Mouse (Mus musculus) fat pad, adult 2 months (tissue): ENCODE data around the gene Gadd45gip1.
A peak's percentile ranks its signal among the peaks of the same experiment; 100 is the strongest.

ENCODE experiments used
- DNase-seq: peaks from one replicate; pipeline ENCODE4 v3.0.0-alpha.2; 2011; ENCODE audit warnings: low read depth, low spot score; ENCODE audit errors: extremely low read depth

Gene Gadd45gip1

DNA sequence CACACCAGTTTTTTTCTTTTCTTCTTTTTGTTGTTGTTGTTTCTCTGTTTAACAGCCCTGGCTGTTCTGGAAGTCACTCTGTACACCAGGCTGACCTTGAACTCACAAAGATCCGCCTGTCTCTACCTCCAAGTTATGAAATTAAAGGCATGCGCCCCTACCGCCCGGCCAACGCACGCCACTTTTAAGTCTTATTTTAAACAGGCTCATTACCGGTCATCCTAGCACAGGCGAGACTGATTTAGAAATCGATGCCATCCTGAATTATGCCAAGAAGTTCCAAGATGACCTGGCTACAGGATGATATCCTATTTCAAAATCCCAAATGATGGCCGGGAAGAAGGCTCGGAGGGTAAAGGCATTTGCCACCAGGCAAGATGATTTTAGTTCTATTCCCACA lies at the start of gene Gadd45gip1:
Gene Gadd45gip1 (plus strand): TSS at position 33 of the 400 bp plus-strand sequence.
- peak; percentile 52 for DNase-seq

DNA sequence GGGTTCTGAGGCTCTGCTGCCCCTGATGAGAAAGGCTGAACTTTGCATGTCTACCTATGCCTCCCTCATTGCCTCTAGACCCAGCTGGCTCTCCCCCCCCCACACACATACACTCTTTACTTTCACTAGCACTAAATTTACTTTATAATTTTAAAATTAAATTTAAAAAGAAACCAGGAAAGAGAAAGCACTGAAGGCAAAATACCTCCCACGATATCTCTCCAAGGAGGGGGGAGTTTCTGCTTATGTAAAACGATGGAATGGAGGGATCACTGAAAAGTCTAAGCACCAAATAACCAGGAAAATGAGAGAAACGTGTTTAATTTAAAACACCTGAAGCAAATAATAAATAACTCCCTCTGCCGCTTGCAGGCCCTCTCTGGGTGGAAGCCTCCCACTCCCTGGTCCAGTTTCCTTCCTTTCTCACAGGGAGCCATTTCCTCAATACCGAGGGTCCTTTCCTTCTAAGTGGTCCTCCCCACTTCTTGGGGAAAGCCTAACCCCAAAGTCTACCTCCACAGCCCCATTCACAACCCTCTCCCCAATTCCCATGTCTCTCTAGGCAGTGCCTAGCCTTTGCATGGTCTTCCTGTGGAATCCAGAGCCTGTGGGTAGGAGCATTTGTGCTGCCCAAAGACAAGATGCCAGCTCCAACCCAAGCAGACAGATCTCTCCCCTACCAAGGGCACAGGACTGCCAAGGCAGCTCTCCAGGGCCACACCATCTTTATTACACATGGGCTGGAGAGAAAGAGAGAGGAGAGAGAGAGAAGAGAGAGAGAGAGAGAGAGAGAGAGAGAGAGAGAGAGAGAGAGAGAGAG lies 49.4 kb upstream of the Gadd45gip1 start:
- DNase-seq = no peak

DNA sequence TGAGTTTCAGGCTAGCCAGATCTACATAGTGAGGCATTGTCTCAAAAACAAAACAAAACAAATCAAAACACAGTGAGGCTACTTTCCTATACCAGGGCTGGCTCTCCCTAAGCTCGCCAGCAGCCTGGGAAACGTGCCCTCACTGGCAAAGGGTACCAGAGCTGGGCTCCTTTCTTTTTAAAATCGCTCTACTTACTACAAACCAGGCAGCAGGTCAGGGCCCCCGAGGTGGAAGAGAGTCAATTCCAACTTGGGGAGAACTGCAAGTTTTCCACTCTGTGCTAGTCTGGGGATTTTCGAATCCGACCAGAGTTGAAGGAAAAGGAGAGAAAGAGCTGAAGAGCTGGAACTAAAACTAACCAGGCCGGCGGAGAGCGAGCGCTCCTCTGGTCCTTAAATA lies 48.6 kb upstream of the Gadd45gip1 start:
- no peak for DNase-seq

DNA sequence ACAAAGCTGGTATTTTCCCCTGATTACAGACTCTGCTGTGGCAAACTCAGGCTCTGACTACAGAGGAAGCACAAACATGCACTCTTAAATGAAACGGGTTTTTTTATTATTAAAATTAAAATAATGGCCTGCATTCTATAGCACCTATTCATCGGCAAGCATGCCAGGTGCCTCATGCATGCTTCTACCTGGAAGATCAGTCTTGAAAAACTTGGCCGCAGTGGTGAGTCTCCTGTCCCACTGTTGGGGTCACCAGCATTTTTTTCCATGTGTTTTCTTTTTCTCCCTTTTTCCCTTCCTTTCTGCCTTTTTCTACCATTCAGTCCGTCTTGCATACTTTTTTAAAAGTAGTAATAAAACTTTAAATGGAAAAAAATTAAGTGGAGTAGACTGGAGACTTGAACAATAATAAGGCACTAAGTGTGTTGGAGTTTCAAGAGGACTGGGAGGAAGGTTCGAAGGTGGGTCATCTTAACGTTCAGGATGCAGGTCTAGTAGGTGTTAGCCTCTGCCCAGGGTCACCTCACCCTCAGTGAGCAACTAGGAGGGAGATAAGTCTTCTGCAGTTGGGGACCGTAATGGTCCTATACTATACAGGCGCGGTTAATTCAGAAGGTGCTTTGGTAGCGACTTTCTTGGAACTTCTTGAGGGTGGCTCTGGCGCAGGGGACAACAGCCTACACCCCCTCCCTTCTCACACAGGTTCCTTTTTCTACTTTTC lies 48.0 kb upstream of the Gadd45gip1 start:
- DNase-seq = no peak

DNA sequence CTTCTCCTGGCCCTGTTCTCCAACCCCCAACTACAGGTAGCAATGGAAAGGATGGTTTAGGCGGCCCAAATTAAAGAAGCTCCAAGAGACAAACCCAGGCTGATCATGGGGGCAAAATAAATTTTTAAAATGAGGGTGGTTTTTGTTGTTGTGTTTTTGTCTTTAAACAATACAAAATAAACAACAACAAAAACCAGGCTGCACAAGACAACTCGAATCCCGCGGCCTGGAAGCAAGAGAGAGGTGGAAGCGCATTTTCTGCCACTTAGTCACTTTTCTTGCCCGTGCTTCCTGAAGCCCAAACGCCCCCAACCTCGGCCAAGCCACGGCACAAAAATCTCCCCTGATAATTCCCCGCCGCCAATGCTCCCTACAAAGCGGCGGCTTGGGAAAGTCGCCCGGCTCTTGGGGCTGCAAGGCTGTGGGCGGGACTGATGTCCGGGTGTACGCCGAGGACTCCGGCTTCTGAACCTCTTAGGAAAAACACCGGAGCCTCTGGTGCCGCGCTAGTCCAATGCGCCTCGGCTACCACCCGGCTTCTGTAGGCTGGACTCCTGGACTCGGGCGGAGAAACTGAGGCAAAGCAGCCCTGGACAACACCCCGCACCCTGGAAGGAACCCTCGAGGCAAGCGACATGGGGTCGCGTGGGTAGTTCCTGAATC lies 47.3 kb upstream of the Gadd45gip1 start:
- DNase-seq = no peak

DNA sequence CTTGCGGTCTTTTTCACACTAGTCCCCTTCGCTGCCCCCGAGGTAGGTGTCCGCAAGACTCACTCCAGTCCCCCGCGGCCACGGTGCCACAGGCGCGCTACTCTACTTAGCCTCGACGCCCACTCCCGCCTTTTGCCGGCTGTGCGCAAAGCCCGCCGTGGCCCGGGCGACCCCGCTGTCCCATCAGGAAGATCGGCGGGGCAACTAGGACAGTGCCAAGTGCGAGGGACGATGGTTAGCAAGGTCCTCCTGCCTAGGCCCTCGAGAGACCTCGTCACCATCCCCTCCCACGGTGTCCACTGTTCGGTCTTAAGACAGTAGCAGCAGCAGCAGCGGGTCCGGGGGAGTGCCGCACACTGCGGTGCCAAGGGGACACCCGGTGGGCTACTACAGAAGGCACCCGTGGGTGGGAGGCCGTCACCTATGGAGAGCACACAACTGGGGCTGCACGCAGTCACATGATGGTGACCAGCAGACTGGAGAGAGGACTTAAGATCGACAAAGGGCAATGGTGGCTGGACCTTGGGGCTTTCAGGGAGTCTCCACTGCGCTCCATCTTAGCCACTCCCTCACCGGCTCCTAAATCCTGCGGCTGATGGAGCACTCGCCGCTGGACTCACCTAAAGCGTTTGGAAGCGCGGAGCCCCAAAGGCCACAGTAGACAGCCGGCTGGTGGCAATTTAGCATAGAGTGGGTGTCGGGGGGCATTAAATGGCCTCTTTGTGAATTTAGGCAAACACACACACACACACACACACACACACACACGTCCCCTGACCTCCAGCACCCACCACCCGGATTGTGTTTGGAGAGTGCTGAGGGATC lies 46.4 kb upstream of the Gadd45gip1 start:
- DNase-seq = no peak

DNA sequence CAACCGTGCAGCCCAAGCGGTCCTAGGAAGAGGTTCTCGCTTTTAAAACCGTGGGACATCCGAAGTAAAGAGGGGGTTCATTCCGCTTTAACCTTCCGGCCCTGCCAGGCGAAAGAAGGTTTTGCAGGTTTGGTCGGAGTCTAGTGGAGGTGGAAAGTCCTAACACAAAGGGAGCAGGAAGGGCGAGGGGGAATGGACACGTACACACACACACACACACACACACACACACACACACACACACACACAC lies 45.9 kb upstream of the Gadd45gip1 start:
- no peak for DNase-seq

DNA sequence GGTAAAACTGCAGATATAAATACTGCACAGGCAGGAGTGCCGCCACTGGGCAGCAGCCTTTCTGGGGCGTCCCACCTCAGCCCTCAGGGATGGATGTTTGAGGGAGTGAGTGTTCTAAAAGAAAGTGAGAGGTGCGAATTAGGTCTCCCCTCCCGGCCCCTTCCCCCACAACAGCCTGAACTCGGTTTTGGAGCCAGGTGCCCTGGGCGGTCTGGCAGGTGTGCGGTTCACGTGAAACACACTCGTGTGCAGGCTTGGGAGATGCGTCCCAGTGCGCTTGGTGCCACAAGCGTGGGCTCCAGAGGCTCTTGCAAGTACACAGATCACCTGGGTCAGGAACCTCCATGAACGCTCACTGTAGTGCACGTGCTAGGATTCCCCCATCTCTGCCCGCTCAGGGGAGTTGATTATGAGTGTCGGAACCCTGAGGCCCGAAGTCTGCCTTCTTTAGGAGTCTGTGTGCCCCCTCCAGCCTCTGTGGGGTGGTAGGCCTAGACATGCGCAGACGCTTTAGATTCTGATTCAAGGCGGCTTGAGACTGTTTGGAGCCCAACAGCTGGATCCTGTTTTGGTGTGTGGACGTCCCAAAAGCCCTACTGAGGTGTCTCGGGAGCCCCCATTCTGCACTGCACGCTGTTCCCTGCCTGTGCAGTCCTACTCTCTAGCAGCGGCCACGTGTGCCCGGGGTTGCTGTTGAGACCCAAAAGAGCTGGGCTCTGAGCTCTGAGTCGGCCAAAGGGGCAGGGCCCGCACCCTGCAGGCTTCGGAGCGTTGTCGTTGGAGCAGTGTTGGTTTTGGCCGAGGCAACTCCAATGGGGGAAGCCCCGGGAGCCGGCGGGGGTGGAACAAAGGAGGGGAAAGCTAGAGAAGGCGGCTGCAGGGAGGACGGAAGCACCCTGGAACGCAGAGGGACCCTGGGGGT lies 45.3 kb upstream of the Gadd45gip1 start:
- peak; percentile 72 for DNase-seq

DNA sequence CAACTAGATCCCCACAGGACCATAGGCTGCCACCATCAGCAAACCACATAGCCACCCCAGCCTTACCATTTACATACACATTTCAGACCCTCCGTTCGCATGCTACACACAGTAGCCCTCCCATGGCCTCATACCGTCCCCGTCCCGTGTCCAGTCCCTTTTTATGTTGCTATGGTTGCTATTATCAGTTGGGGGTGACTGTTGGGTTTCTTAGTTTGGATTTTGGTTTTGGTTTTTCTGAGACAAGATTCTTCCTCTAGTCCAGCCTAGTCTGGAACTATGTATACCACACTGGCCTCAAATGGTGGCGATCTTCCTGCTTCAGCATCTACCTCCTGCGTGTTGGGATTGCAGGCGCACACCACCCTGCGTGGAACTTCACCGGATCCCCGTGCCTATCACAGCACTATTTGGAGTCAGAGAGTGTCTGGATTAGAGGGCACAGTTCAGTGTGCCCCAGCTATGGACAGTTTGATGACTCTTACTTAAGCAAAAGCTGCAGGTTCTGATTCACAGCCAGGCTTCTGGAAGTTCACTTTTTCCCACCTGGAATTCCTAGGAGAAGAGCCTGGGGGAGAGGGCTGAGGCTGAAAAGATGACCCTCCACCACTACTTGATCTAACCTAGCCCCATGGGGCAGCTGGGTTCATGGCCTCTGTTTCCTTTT lies 44.4 kb upstream of the Gadd45gip1 start:
- no peak for DNase-seq

DNA sequence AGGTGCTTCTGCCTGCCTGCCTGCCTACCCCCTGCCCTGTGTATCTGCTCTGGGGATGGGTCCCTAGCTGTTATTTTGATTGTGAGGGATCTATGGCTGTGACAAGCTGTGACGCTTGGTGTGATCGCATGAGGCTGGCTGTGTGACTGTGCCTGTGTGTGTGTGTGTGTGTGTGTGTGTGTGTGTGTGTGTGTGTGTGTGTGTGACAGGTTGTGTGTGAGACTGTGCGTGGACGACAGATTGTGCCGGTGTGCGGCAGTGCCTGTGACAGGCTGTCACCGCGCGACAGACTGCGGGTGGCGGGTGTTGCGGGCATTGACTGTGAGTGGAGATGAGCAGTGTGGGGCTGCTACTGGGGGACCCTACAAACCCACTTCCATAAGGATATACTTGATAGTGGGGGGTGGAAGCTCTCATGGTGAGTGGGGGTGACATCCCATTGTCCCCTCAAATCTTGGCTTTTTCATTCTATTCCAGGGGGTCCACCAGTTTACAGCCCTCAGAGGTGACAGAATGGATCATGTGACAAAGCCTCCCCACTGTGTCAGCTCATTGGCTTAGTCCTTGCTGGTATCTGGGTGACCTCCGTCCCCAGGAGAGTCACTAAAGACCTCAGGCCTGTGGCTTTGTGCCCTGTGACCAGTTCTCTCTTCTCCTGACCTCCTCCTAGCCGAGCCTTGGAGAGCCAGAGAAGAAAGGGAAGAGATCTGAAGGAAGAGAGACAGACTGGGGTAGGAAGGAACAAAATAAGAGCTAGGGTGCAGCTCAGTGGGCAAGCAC lies 43.6 kb upstream of the Gadd45gip1 start:
- no peak for DNase-seq

DNA sequence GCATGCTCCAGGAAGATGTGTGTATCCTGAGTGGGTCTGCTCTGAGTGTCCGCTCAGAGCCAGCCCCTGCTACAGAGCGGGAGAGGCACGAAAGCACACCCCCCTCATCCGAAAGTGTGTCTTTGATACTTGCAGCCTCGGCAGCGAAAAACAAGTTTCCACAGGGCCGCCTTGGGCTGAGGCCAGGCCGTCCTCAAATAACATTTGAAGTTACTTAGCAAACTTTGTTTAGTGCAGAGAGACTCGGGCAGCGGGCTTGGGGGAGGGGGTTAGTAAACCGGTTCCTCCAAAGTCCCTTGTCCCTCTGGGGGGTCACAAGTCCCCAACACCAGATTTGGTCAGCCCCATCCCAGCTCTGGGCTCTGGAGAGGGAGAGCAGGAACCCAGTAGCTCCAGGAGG lies 42.4 kb upstream of the Gadd45gip1 start:
- DNase-seq = no peak

DNA sequence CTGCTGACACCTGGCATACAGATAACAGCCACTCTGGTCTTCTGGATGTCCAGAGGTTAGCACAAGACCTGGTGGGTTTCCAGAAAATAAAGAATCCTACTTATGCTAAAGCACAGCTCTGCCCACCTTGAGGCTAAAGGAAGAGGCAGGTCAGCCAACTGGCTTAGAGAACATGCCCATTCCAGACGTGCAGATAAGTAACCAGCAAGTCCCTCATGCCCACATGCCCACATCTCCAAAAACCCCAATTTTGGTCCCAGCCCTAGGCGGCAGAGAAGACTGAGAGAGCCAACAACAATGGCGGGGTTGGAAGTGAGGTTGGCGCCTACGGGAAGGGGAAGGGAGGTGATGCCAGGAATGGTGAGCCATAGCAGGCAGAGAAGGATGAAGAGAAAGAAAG lies 42.0 kb upstream of the Gadd45gip1 start:
- peak; percentile 70 for DNase-seq

DNA sequence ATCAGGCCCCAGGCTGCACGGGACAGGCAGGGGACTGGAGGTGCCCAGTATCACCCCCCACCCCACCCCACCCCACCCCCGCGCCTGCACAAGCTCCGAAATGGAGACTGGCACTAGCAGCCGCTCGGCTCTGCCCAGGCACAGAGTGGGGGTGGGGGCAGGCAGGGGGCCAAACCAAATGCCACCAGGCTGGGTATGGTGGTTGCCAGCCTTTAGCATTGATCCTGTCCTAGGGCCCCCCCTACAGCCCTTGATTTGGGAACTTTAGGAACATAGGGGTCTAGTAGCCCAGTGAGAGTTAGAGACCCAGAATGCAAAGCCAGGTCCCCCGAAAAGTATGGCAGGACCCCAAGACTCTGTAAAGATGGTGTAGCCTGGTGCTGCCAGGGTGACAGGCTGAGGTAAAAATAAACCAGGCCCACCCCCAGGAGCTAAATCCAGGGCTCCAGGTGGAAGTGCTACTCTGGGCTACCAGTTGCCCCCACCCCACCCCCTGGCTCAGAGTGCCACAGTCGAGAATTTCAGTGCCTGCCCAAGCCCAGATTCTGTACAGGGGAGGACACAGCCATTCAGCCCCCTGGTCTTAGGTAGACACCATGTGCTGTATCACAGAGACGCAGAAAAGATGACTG lies 41.4 kb upstream of the Gadd45gip1 start:
- DNase-seq = no peak

DNA sequence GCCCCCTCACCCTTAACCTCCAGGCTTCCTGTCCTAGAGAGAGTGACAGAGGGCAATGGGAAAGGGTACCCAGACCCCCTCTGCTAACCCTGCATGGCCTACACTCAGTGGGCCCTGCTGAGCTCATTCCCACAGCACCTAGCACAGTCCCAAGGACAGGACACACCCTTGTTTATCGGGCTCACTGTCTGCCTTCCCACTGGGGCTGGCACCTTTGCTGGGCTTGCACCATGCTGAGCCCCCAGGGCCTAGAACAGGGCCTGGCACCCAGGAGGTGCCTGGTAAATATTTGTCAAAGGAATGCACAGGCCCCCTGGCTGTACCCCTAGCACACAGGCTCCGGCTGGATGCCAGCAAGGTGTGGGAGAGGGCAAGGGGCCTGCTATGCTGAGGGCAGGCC lies 40.8 kb upstream of the Gadd45gip1 start:
- DNase-seq = no peak

DNA sequence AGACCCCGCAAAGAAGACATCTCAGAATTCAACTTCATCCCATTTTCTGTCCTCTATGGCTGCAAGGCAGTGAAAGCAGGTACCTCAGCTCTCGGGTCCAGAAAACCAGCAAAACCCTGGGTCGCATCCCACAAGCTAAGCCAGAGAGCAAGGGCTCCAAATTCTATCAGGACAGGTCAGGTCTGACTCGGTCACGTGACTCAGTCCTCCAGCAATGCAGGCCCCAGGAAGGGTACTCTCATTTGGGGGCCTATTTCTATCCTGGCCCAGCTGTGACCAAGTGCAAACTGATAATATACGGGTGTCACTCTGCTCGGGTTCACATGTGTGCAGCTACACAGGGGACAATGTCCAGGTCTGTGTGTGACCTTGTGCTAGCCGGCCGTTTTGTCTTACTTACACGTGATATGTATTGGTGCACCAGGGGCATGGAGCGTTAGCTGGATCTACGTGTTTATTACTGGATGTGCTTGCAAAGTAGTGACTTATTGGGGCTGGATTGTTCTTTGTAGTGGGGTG lies 38.8 kb upstream of the Gadd45gip1 start:
- DNase-seq = no peak

DNA sequence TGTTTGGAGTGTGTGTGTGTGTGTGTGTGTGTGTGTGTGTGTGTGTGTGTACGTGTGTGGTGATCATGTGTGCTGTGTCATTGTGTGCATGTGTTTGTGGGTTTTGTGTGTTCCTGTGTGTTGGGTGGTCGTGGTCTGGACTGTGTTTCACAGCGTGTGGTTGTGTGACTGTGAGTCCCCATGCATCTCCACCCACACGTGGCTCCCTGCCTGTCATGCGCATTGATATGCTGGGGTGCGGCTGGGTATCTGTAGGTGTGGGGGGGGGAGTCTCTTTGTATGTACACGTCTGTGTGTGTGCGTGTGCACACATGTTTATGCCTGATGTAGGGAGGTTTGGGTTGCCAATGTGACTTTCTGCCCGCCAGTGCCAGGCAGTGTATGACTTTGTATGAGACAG lies 38.2 kb upstream of the Gadd45gip1 start:
- DNase-seq = no peak

DNA sequence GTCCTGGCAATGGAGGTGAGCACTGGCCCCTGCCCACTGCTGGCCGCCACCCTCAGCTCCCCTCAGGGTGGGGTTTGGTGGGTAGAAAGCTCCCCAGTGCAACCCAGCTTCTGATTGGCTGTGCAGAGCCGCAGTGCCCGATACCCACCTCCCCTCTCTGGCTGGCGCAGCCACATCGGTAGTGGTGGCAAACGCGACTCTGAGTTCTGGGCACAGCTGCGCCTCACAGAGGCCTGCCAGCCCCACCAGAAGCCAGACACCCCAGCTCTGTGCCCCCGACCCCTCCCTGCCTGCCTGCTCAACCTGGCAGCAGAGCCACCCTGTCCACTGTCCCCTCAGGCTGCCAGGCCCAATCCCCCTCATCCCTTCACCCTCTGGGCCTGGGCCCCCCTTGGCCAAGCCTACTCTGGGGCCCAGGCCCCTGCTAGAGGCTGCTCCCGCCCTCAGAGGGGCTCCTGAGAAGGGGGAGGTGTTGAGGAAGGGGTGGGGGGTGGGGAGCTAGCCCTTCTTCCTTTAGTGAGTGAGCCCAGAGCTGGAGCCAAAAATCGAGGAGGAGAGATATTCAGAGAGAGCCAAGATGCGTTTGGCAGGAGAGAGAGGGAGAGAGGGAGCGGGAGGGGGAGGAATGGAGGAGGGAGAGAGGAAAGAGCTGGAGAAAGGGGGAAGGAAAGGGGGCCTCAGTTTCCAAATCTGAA lies 37.4 kb upstream of the Gadd45gip1 start:
- DNase-seq = no peak

DNA sequence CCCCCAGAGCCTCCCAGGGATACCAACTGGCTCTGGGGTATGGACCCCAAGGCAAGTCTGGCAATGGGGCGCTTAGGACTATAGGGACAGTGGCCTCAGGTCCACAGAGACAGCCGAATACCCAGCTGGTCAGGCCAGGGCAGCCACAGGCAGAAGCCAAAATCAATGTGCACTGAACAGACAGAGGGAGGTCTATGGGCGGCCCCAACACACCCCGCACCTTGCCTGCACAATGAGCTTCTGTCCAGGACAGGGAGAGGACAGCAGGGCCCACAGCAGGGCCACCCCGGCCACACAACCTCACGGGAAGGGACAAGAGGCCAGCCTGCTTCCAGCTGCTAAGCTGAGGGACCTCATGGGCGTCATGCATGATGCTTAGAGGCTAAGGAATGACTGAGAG lies 36.8 kb upstream of the Gadd45gip1 start:
- DNase-seq = no peak
